Mouse (Mus musculus) MEL (cell line): ENCODE data around the gene Fam89a. TPM values are rescaled to one million over a fixed set of nuclear protein-coding genes. Genes with fewer than 3 reads are reported as not detected.

Source experiments
- DNase-seq: peaks from one replicate; pipeline ENCODE4 v3.0.0; 2011; ENCODE audit warnings: low read depth, low spot score
- H3K27ac ChIP-seq: 2 replicates; pipeline ENCODE4 v1.5.1; 2012; ENCODE audit warnings: low read depth, mild to moderate bottlenecking, control low read depth, low read length, moderate library complexity; ENCODE audit not compliant: control insufficient read depth
- H3K27me3 ChIP-seq, 2 experiments: fragments of 150-350 bp in 1 of 2; sonication (generic) in 1 of 2; 2 replicates each; pipeline ENCODE4 v1.6.1; 2012; ENCODE audit warnings: low read length in 2 of 2, mild to moderate bottlenecking in 2 of 2, improper control_type of control experiment in 1 of 2, moderate library complexity in 1 of 2; ENCODE audit not compliant: insufficient read depth in 2 of 2, control insufficient read depth in 1 of 2
- H3K36me3 ChIP-seq, 2 experiments: 2 replicates each; pipeline ENCODE4 v1.6.1; 2012 to 2014; ENCODE audit warnings: low read length in 2 of 2, improper control_type of control experiment in 1 of 2, inconsistent platforms in 1 of 2, mild to moderate bottlenecking in 1 of 2; ENCODE audit not compliant: insufficient read depth in 2 of 2, control insufficient read depth in 1 of 2
- H3K4me1 ChIP-seq, 2 experiments: fragments of 150-350 bp in 1 of 2; sonication (generic) in 1 of 2; 2 replicates each; pipeline ENCODE4 v1.6.1; 2012; ENCODE audit warnings: low read length in 2 of 2, improper control_type of control experiment in 1 of 2, mild to moderate bottlenecking in 1 of 2; ENCODE audit not compliant: insufficient read depth in 2 of 2, control insufficient read depth in 1 of 2
- H3K4me3 ChIP-seq, 2 experiments: fragments of 150-350 bp in 1 of 2; sonication (generic) in 1 of 2; 2 replicates each; pipeline ENCODE4 v1.5.1; 2012; ENCODE audit warnings: low read depth in 2 of 2, low read length in 2 of 2, mild to moderate bottlenecking in 2 of 2, moderate library complexity in 2 of 2, control low read depth in 1 of 2, improper control_type of control experiment in 1 of 2; ENCODE audit not compliant: control insufficient read depth in 1 of 2, insufficient read depth in 1 of 2
- H3K79me2 ChIP-seq: 2 replicates; pipeline ENCODE4 v1.6.1; 2012; ENCODE audit warnings: mild to moderate bottlenecking, low read length, moderate library complexity; ENCODE audit not compliant: control insufficient read depth, poor library complexity, insufficient read depth
- H3K9ac ChIP-seq: 2 replicates; pipeline ENCODE4 v1.6.1; 2012; ENCODE audit warnings: low read depth, mild to moderate bottlenecking, control low read depth, low read length, moderate library complexity; ENCODE audit not compliant: control insufficient read depth, poor library complexity, severe bottlenecking
- H3K9me3 ChIP-seq: fragments of 150-350 bp; sonication (generic); replicated peaks from 2 replicates; pipeline ENCODE4 v1.6.1; 2012; ENCODE audit warnings: mild to moderate bottlenecking, low read length, improper control_type of control experiment, moderate library complexity; ENCODE audit not compliant: insufficient read depth
- BHLHE40 ChIP-seq: IDR thresholded peaks from 2 replicates; pipeline ENCODE4 v1.6.1; 2012; ENCODE audit warnings: low read depth, mild to moderate bottlenecking, inconsistent platforms, low read length, improper control_type of control experiment, borderline replicate concordance
- CTCF ChIP-seq, 3 experiments: IDR thresholded peaks in 2 of 3; conservative IDR thresholded peaks in 1 of 3; 2 replicates each; pipeline ENCODE4 v1.5.1; 2011 to 2012; ENCODE audit warnings: low read length in 3 of 3, low read depth in 2 of 3, mild to moderate bottlenecking in 2 of 3, improper control_type of control experiment in 1 of 3, inconsistent platforms in 1 of 3, mixed read lengths in 1 of 3, moderate library complexity in 1 of 3; ENCODE audit not compliant: control insufficient read depth in 1 of 3, insufficient read depth in 1 of 3, poor library complexity in 1 of 3, severe bottlenecking in 1 of 3
- E2F4 ChIP-seq: IDR thresholded peaks from 2 replicates; pipeline ENCODE4 v1.6.1; 2011; ENCODE audit warnings: low read depth, low read length, improper control_type of control experiment, borderline replicate concordance
- EP300 ChIP-seq, 2 experiments: IDR thresholded peaks; 2 replicates each; pipeline ENCODE4 v1.6.1; 2011; ENCODE audit warnings: improper control_type of control experiment in 2 of 2, low read length in 2 of 2, low read depth in 1 of 2, mild to moderate bottlenecking in 1 of 2
- GABPA ChIP-seq: IDR thresholded peaks from 2 replicates; pipeline ENCODE4 v1.6.1; 2012; ENCODE audit warnings: low read depth, mild to moderate bottlenecking, inconsistent platforms, low read length, improper control_type of control experiment, moderate library complexity
- GATA1 ChIP-seq: IDR thresholded peaks from 2 replicates; pipeline ENCODE4 v1.6.1; 2011; ENCODE audit warnings: low read depth, low read length, improper control_type of control experiment
- JUND ChIP-seq: IDR thresholded peaks from 2 replicates; pipeline ENCODE4 v1.6.1; 2011; ENCODE audit warnings: low read depth, mild to moderate bottlenecking, improper control_type of control experiment, low read length
- KAT2A ChIP-seq: conservative IDR thresholded peaks from 2 replicates; pipeline ENCODE4 v1.6.1; 2012; ENCODE audit warnings: low read depth, low read length, improper control_type of control experiment, inconsistent platforms
- MAFK ChIP-seq: IDR thresholded peaks from 2 replicates; pipeline ENCODE4 v1.6.1; 2011; ENCODE audit warnings: low read depth, mild to moderate bottlenecking, low read length, improper control_type of control experiment, borderline replicate concordance
- MAX ChIP-seq: IDR thresholded peaks from 2 replicates; pipeline ENCODE4 v1.6.1; 2011; ENCODE audit warnings: low read length, improper control_type of control experiment
- MAZ ChIP-seq: IDR thresholded peaks from 2 replicates; pipeline ENCODE4 v1.6.1; 2012; ENCODE audit warnings: low read depth, mild to moderate bottlenecking, inconsistent platforms, low read length, improper control_type of control experiment
- MYB ChIP-seq: IDR thresholded peaks from 2 replicates; pipeline ENCODE4 v1.6.1; 2011; ENCODE audit warnings: mild to moderate bottlenecking, low read depth, low read length, improper control_type of control experiment
- MYC ChIP-seq: IDR thresholded peaks from 2 replicates; pipeline ENCODE4 v1.6.1; 2011; ENCODE audit warnings: low read depth, mild to moderate bottlenecking, low read length, improper control_type of control experiment, moderate library complexity
- NELFE ChIP-seq: IDR thresholded peaks from 2 replicates; pipeline ENCODE4 v1.6.1; 2011; ENCODE audit warnings: low read depth, low read length, improper control_type of control experiment
- NRF1 ChIP-seq: IDR thresholded peaks from 2 replicates; pipeline ENCODE4 v1.6.1; 2014; ENCODE audit warnings: low read depth, mild to moderate bottlenecking, inconsistent platforms, low read length, improper control_type of control experiment, moderate library complexity; ENCODE audit not compliant: poor library complexity, insufficient read depth, severe bottlenecking
- POLR2A ChIP-seq, 2 experiments: IDR thresholded peaks; 2 replicates each; pipeline ENCODE4 v1.6.1; 2011 to 2012; ENCODE audit warnings: low read length in 2 of 2, mild to moderate bottlenecking in 2 of 2, control low read depth in 1 of 2, improper control_type of control experiment in 1 of 2, low read depth in 1 of 2, moderate library complexity in 1 of 2; ENCODE audit not compliant: control insufficient read depth in 1 of 2, insufficient read depth in 1 of 2, poor library complexity in 1 of 2
- POLR2AphosphoS5 ChIP-seq: IDR thresholded peaks from 2 replicates; pipeline ENCODE4 v1.6.1; 2012; ENCODE audit warnings: low read depth, borderline replicate concordance, mild to moderate bottlenecking, inconsistent platforms, low read length, moderate library complexity, mixed read lengths
- RAD21 ChIP-seq: IDR thresholded peaks from 2 replicates; pipeline ENCODE4 v1.6.1; 2011; ENCODE audit warnings: mild to moderate bottlenecking, low read depth, low read length, improper control_type of control experiment
- SMC3 ChIP-seq: IDR thresholded peaks from 2 replicates; pipeline ENCODE4 v1.6.1; 2011; ENCODE audit warnings: low read depth, low read length, improper control_type of control experiment
- TCF12 ChIP-seq: IDR thresholded peaks from 2 replicates; pipeline ENCODE4 v1.6.1; 2014; ENCODE audit warnings: low read depth, mild to moderate bottlenecking, inconsistent platforms, low read length, improper control_type of control experiment, moderate library complexity
- UBTF ChIP-seq: IDR thresholded peaks from 2 replicates; pipeline ENCODE4 v1.6.1; 2012; ENCODE audit warnings: low read depth, mild to moderate bottlenecking, inconsistent platforms, low read length, improper control_type of control experiment, moderate library complexity, borderline replicate concordance; ENCODE audit not compliant: insufficient read depth
- USF1 ChIP-seq: IDR thresholded peaks from 2 replicates; pipeline ENCODE4 v1.6.1; 2014; ENCODE audit warnings: low read depth, mild to moderate bottlenecking, inconsistent platforms, low read length, improper control_type of control experiment, moderate library complexity
- USF2 ChIP-seq, 2 experiments: IDR thresholded peaks; 2 replicates each; pipeline ENCODE4 v1.6.1; 2011 to 2012; ENCODE audit warnings: improper control_type of control experiment in 2 of 2, low read length in 2 of 2, borderline replicate concordance in 1 of 2, inconsistent platforms in 1 of 2, low read depth in 1 of 2, mild to moderate bottlenecking in 1 of 2; ENCODE audit not compliant: insufficient read depth in 1 of 2
- ZC3H11A ChIP-seq: IDR thresholded peaks from 2 replicates; pipeline ENCODE4 v1.6.1; 2012; ENCODE audit warnings: low read depth, mild to moderate bottlenecking, inconsistent platforms, low read length, improper control_type of control experiment
- ZKSCAN1 ChIP-seq: IDR thresholded peaks from 2 replicates; pipeline ENCODE4 v1.6.1; 2012; ENCODE audit warnings: low read depth, mild to moderate bottlenecking, inconsistent platforms, low read length, improper control_type of control experiment, moderate library complexity
- polyA plus RNA-seq, 2 experiments: library from polyadenylated mRNA; stranded (reverse) in 1 of 2; unstranded in 1 of 2; fragments of >175 nt in 1 of 2; fragments of >200 nt in 1 of 2; gene quantifications; 2 replicates each; pipeline versions ENCODE4 v1.2.1 to v1.2.4; 2012; ENCODE audit warnings: low replicate concordance in 2 of 2, low read depth in 1 of 2; ENCODE audit not compliant: insufficient read length in 2 of 2, insufficient read depth in 1 of 2, missing spikeins in 1 of 2
- total RNA-seq: library from RNA; depleted of rRNA; stranded (reverse); fragments of 300-350 nt; gene quantifications from 2 replicates; pipeline ENCODE4 v1.2.3, GENCODE M21; 2012

Gene Fam89a
- total and polyA plus RNA-seq, 3 experiments = 0.31 to 1.8 TPM; not detected in 1

- H3K79me2 ChIP-seq = no peaks in the 10 kb centered on the region
- H3K36me3 ChIP-seq = peaks cover 0 to 3% of the 10 kb centered on the region in 2 experiments; a peak in 2 of 4 replicates
- H3K9me3 ChIP-seq = no peaks in the 10 kb centered on the region
- no peak overlapping the region for H3K27ac ChIP-seq
- no peak overlapping the region for H3K4me3 ChIP-seq
- H3K4me1 ChIP-seq = peaks cover 0 to 1% of the 10 kb centered on the region in 2 experiments; a peak in 1 of 4 replicates
- no peaks in the 10 kb centered on the region for H3K27me3 ChIP-seq
- TF ChIP-seq MYB = no peak
- peak; percentile 41; the same call in 1 of the 2 replicates for TF ChIP-seq TCF12
- peak in 1 of 2 experiments; percentile 43; a peak in 1 of 4 replicates for TF ChIP-seq EP300 (IDR thresholded peaks at IDR 0.05; ENCODE audit: low read depth in 1 of 2, low read length in 2 of 2)
- peak; percentile 36; the same call in 1 of the 2 replicates for TF ChIP-seq GATA1
- H3K9ac ChIP-seq = no peak overlapping the region
- DNase-seq = no peak
These were observed 38.4 kb downstream of the Fam89a start for GRCm38 (mm10) chr8:124713207-124713606.

DNA sequence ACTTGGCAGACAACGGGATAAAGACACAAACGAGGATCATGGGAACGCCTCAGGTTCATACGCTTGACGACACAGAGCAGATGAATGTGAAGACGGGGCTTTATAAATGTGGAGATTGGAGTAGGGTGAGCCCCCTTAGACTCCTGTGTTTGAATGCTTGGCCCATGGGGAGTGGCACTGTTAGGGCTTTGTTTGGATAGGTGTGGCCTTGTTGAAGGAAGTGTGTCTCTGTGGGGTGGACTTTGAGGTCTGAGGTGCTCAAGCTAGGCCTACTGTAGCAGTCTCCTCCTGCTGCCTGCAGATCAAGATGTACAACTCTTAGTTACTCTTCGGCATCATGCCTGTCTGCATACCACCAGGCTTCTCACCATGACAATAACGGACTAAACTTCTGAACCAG lies 45.8 kb downstream of the Fam89a start:
- Histone ChIP-seq H3K9ac (no peak overlapping the region), H3K36me3 (peaks cover 0 to 3% of the 10 kb centered on the region in 2 experiments)

GRCm38 (mm10) chr8:124704376-124704775 lies 47.3 kb downstream of the Fam89a start:
- H3K27ac ChIP-seq = no peak overlapping the region
- H3K36me3 ChIP-seq = peaks cover 4 to 7% of the 10 kb centered on the region in 2 experiments
- DNase-seq = no peak
- H3K4me1 ChIP-seq = peaks cover 7 to 9% of the 10 kb centered on the region in 2 experiments
- H3K4me3 ChIP-seq = no peak overlapping the region
- no peaks in the 10 kb centered on the region for H3K79me2 ChIP-seq
- no peak for TF ChIP-seq ZKSCAN1
- TF ChIP-seq POLR2AphosphoS5 = no peak
- no peak for TF ChIP-seq E2F4
- TF ChIP-seq ZC3H11A = no peak
- no peak for TF ChIP-seq MYC
- TF ChIP-seq JUND = no peak
- TF ChIP-seq GABPA = no peak
- no peak for TF ChIP-seq RAD21
- TF ChIP-seq NELFE = no peak
- TF ChIP-seq USF2 (IDR thresholded peaks at IDR 0.05; ENCODE audit: borderline replicate concordance in 1 of 2, insufficient read depth in 1 of 2, low read depth in 1 of 2, low read length in 2 of 2) = no peak
- no peak for TF ChIP-seq BHLHE40
- no peak for TF ChIP-seq MAZ
- TF ChIP-seq USF1 = no peak
- TF ChIP-seq KAT2A = no peak
- TF ChIP-seq MAX = no peak
- TF ChIP-seq UBTF = no peak
- no peak overlapping the region for H3K9ac ChIP-seq
- no peaks in the 10 kb centered on the region for H3K27me3 ChIP-seq
- no peaks in the 10 kb centered on the region for H3K9me3 ChIP-seq

More for the DNA sequence above, 45.8 kb downstream of the Fam89a start:
- Histone ChIP-seq H3K4me1 (peaks cover 4 to 6% of the 10 kb centered on the region in 2 experiments; a peak in 3 of 4 replicates), H3K4me3 (no peak overlapping the region), H3K9me3 (no peaks in the 10 kb centered on the region), H3K27ac (no peak overlapping the region), H3K27me3 (no peaks in the 10 kb centered on the region), H3K79me2 (no peaks in the 10 kb centered on the region)
- TF ChIP-seq MAFK = no peak
- no peak for TF ChIP-seq SMC3
- no peak for TF ChIP-seq GATA1
- TF ChIP-seq CTCF (IDR thresholded peaks at IDR 0.05 in 2 of 3, conservative IDR thresholded peaks at IDR 0.05 in 1 of 3; ENCODE audit: control insufficient read depth in 1 of 3, insufficient read depth in 1 of 3, low read depth in 2 of 3, low read length in 3 of 3, poor library complexity in 1 of 3, severe bottlenecking in 1 of 3) = no peak
- no peak for TF ChIP-seq MAZ
- TF ChIP-seq MYC = no peak
- no peak for TF ChIP-seq POLR2A (IDR thresholded peaks at IDR 0.05; ENCODE audit: control insufficient read depth in 1 of 2, insufficient read depth in 1 of 2, low read depth in 1 of 2, low read length in 2 of 2, poor library complexity in 1 of 2)
- TF ChIP-seq NRF1 = no peak
- no peak for DNase-seq
